Mouse (Mus musculus): ENCODE measurements around the gene Abcf2. TPM values are rescaled to one million over a fixed set of nuclear protein-coding genes. Genes with fewer than 3 reads are reported as not detected.

Gene Abcf2
- polyA plus RNA-seq, 1 experiment, result 194 TPM

DNA sequence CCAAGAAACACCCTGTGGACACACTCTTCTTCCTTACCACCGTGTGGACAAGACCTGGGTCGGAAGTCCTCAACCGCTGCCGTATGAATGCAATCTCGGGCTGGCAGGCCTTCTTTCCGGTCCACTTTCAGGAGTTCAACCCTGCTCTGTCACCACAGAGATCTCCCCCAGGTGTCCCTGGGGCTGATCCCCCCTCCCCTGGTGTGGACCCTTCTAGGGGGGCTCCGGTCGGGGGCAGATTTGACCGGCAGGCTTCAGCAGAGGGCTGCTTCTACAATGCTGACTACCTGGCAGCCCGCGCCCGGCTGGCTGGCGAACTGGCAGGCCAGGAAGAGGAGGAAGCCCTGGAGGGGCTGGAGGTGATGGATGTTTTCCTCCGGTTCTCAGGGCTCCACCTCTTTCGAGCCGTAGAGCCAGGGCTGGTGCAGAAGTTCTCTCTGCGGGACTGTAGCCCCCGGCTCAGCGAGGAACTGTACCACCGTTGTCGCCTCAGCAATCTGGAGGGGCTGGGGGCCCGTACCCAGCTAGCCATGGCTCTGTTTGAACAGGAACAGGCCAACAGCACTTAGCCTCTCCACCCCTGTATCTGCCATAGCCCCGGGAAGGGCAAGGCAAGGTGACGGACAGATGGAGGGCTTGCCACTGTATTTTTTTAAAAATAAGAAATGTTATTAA, 14.7 kb upstream of the Abcf2 start:
- Histone ChIP-seq H3K27ac (ENCODE audit: control insufficient read depth, insufficient read depth, low read depth, low read length) (no peak overlapping the region), H3K36me3 (ENCODE audit: control insufficient read depth, insufficient read depth, low read length) (no peaks in the 10 kb centered on the region; the same call in 1 of the 2 replicates), H3K27me3 (ENCODE audit: control insufficient read depth, insufficient read depth, low read length) (no peaks in the 10 kb centered on the region), H3K4me1 (ENCODE audit: control insufficient read depth, insufficient read depth, low read length) (peaks cover 8% of the 10 kb centered on the region), H3K4me3 (ENCODE audit: control insufficient read depth, low read depth, low read length) (peak overlapping the region; percentile 41)
- TF ChIP-seq CTCF (IDR thresholded peaks at IDR 0.05; ENCODE audit: control insufficient read depth, insufficient read depth, insufficient replicate concordance, low read depth, low read length) (no peak), POLR2A (IDR thresholded peaks at IDR 0.05; ENCODE audit: control insufficient read depth, low read depth, low read length) (no peak)

DNA sequence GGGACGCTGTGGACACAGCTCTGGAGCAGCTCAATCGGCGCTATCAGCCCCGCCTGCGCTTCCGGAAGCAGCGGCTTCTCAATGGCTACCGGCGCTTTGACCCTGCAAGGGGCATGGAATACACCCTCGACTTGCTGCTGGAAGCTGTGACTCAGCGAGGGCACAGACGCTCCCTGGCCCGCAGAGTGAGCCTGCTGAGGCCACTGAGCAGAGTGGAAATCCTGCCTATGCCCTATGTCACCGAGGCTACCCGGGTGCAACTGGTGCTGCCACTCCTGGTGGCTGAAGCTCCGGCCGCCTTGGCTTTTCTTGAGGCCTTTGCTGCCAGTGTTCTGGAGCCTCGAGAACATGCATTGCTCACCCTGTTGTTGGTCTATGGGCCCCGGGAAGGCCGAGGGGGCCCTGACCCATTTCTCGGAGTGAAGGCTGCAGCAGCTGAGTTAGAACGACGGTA, 14.0 kb upstream of the Abcf2 start:
- Histone ChIP-seq H3K4me3 (ENCODE audit: control insufficient read depth, low read depth, low read length) (peak overlapping the region; percentile 41), H3K27ac (ENCODE audit: control insufficient read depth, insufficient read depth, low read depth, low read length) (no peak overlapping the region), H3K27me3 (ENCODE audit: control insufficient read depth, insufficient read depth, low read length) (no peaks in the 10 kb centered on the region), H3K4me1 (ENCODE audit: control insufficient read depth, insufficient read depth, low read length) (peaks cover 10% of the 10 kb centered on the region), H3K36me3 (ENCODE audit: control insufficient read depth, insufficient read depth, low read length) (no peaks in the 10 kb centered on the region; the same call in 1 of the 2 replicates)
- TF ChIP-seq POLR2A (IDR thresholded peaks at IDR 0.05; ENCODE audit: control insufficient read depth, low read depth, low read length), result no peak
- TF ChIP-seq CTCF (IDR thresholded peaks at IDR 0.05; ENCODE audit: control insufficient read depth, insufficient read depth, insufficient replicate concordance, low read depth, low read length), result no peak

GRCm38 (mm10) chr5:24589511-24590500, 12.5 kb upstream of the Abcf2 start:
- H3K27me3 ChIP-seq (ENCODE audit: control insufficient read depth, insufficient read depth, low read length), result no peaks in the 10 kb centered on the region

GRCm38 (mm10) chr5:24587200-24587577, 9.9 kb upstream of the Abcf2 start:
- Histone ChIP-seq H3K27me3 (ENCODE audit: control insufficient read depth, insufficient read depth, low read length) (no peaks in the 10 kb centered on the region), H3K4me3 (ENCODE audit: control insufficient read depth, low read depth, low read length) (peak overlapping the region; percentile 99), H3K36me3 (ENCODE audit: control insufficient read depth, insufficient read depth, low read length) (no peaks in the 10 kb centered on the region), H3K4me1 (ENCODE audit: control insufficient read depth, insufficient read depth, low read length) (peaks cover 13% of the 10 kb centered on the region), H3K27ac (ENCODE audit: control insufficient read depth, insufficient read depth, low read depth, low read length) (no peak overlapping the region; the same call in 1 of the 2 replicates)
- no peak for TF ChIP-seq POLR2A (IDR thresholded peaks at IDR 0.05; ENCODE audit: control insufficient read depth, low read depth, low read length)
- no peak for TF ChIP-seq CTCF (IDR thresholded peaks at IDR 0.05; ENCODE audit: control insufficient read depth, insufficient read depth, insufficient replicate concordance, low read depth, low read length)

More at GRCm38 (mm10) chr5:24589511-24590500, 12.5 kb upstream of the Abcf2 start:
- Histone ChIP-seq H3K27ac (ENCODE audit: control insufficient read depth, insufficient read depth, low read depth, low read length) (no peak overlapping the region), H3K4me1 (ENCODE audit: control insufficient read depth, insufficient read depth, low read length) (peaks cover 13% of the 10 kb centered on the region), H3K4me3 (ENCODE audit: control insufficient read depth, low read depth, low read length) (no peak overlapping the region), H3K36me3 (ENCODE audit: control insufficient read depth, insufficient read depth, low read length) (no peaks in the 10 kb centered on the region)
- no peak for TF ChIP-seq CTCF (IDR thresholded peaks at IDR 0.05; ENCODE audit: control insufficient read depth, insufficient read depth, insufficient replicate concordance, low read depth, low read length)
- TF ChIP-seq POLR2A (IDR thresholded peaks at IDR 0.05; ENCODE audit: control insufficient read depth, low read depth, low read length), result no peak

- Histone ChIP-seq H3K27me3 (ENCODE audit: control insufficient read depth, insufficient read depth, low read length) (no peaks in the 10 kb centered on the region), H3K27ac (ENCODE audit: control insufficient read depth, insufficient read depth, low read depth, low read length) (peak within 1 kb of the TSS; percentile 72), H3K4me1 (ENCODE audit: control insufficient read depth, insufficient read depth, low read length) (peaks cover 13% of the 10 kb centered on the region), H3K36me3 (ENCODE audit: control insufficient read depth, insufficient read depth, low read length) (no peaks in the 10 kb centered on the region), H3K4me3 (ENCODE audit: control insufficient read depth, low read depth, low read length) (peak within 1 kb of the TSS; percentile 99)
- TF ChIP-seq POLR2A (IDR thresholded peaks at IDR 0.05; ENCODE audit: control insufficient read depth, low read depth, low read length) (peak; percentile 48; the same call in 1 of the 2 replicates), CTCF (IDR thresholded peaks at IDR 0.05; ENCODE audit: control insufficient read depth, insufficient read depth, insufficient replicate concordance, low read depth, low read length) (no peak)
Measured at GRCm38 (mm10) chr5:24586547-24587199, 9.4 kb upstream of the Abcf2 start, which contains the start of gene Chpf2. Gene Chpf2, plus strand, starts transcription at chr5:24586741.

DNA sequence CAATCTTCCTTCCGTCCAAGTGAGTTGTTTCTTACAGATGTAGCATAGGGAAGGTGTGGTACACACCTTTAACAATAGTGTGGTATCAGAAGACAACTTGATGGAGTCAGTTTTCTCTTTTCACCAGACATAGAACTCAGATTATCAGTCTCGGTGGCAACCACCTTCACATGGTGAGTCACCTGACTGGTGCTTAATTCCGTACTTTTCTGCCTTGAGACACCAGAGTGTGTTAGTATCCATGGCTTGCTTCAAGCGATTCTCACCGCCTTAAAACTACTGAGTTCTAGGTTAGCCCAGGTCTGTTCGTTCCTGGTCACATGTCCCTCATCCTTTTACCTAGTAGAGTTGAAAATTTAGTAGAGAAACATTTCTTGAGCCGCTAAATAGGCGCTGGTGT, 8.8 kb upstream of the Abcf2 start:
- no peak for TF ChIP-seq CTCF (IDR thresholded peaks at IDR 0.05; ENCODE audit: control insufficient read depth, insufficient read depth, insufficient replicate concordance, low read depth, low read length)
- no peak for TF ChIP-seq POLR2A (IDR thresholded peaks at IDR 0.05; ENCODE audit: control insufficient read depth, low read depth, low read length)

More for the DNA sequence above, 8.8 kb upstream of the Abcf2 start:
- H3K36me3 ChIP-seq (ENCODE audit: control insufficient read depth, insufficient read depth, low read length), result no peaks in the 10 kb centered on the region
- peak overlapping the region; percentile 65 for H3K27ac ChIP-seq (ENCODE audit: control insufficient read depth, insufficient read depth, low read depth, low read length)
- peak overlapping the region; percentile 99 for H3K4me3 ChIP-seq (ENCODE audit: control insufficient read depth, low read depth, low read length)
- H3K27me3 ChIP-seq (ENCODE audit: control insufficient read depth, insufficient read depth, low read length), result no peaks in the 10 kb centered on the region
- peaks cover 13% of the 10 kb centered on the region for H3K4me1 ChIP-seq (ENCODE audit: control insufficient read depth, insufficient read depth, low read length)

Measured in testis, adult 2 months (tissue).